Mouse (Mus musculus) limb, embryonic 11.5 days (tissue): Measurements from ENCODE around the gene Fbxw21. TPM values are rescaled to one million over a fixed set of nuclear protein-coding genes. Genes with fewer than 3 reads are reported as not detected.

ENCODE experiments used
- ATAC-seq: fragments of 200-750 bp; cut with Nextera tagmentation; 2 replicates; pipeline ENCODE4 v1.8.0; 2017; ENCODE audit warnings: low read depth; ENCODE audit not compliant: insufficient number of reproducible peaks, low FRiP score, low TSS enrichment
- DNase-seq: peaks from one replicate; pipeline ENCODE4 v3.0.0-alpha.2; 2015; ENCODE audit warnings: low spot score
- H3K27ac ChIP-seq: fragments of 300-500 bp; sonication (generic); replicated peaks from 2 replicates; pipeline ENCODE4 v1.5.1; 2014; ENCODE audit warnings: low read depth, mild to moderate bottlenecking, low read length
- H3K27me3 ChIP-seq: fragments of 300-500 bp; sonication (generic); 2 replicates; pipeline ENCODE4 v1.6.1; 2014; ENCODE audit warnings: mild to moderate bottlenecking, low read length, mixed read lengths; ENCODE audit not compliant: control insufficient read depth, insufficient read depth
- H3K36me3 ChIP-seq: fragments of 300-500 bp; sonication (generic); 2 replicates; pipeline ENCODE4 v1.6.1; 2014; ENCODE audit warnings: mild to moderate bottlenecking, low read length, moderate library complexity, mixed read lengths; ENCODE audit not compliant: control insufficient read depth, insufficient read depth
- H3K4me1 ChIP-seq: fragments of 300-500 bp; sonication (generic); 2 replicates; pipeline ENCODE4 v1.6.1; 2014; ENCODE audit warnings: low read length, mixed read lengths; ENCODE audit not compliant: control insufficient read depth, insufficient read depth
- H3K4me2 ChIP-seq: fragments of 300-500 bp; sonication (generic); 2 replicates; pipeline ENCODE4 v1.6.1; 2014; ENCODE audit warnings: low read depth, mild to moderate bottlenecking, moderate library complexity; ENCODE audit not compliant: severe bottlenecking
- H3K4me3 ChIP-seq: fragments of 300-500 bp; sonication (generic); 2 replicates; pipeline ENCODE4 v1.5.1; 2014; ENCODE audit warnings: low read depth, low read length
- H3K9ac ChIP-seq: fragments of 300-500 bp; sonication (generic); 2 replicates; pipeline ENCODE4 v1.6.1; 2014; ENCODE audit warnings: mild to moderate bottlenecking, low read length
- H3K9me3 ChIP-seq: fragments of 300-500 bp; sonication (generic); 2 replicates; pipeline ENCODE4 v1.6.1; 2016; ENCODE audit warnings: low read length; ENCODE audit not compliant: control insufficient read depth
- WGBS: fragments of 180-500 bp; shearing (Covaris S2); extraction: QIAGEN DNeasy Blood & Tissue Kit; methylation state at CpG from one replicate; pipeline ENCODE4 v1.1.7; 2014; 5-methylcytosine and 5-hydroxymethylcytosine counted together
- polyA plus RNA-seq: library from polyadenylated mRNA; unstranded; fragments of >200 nt; fragmentation: Nextera tagmentation; extraction: Ambion mirVana; gene quantifications from 2 replicates; pipeline ENCODE4 v1.2.1, GENCODE M21; 2014

Gene Fbxw21
- polyA plus RNA-seq, 1 experiment from 2014 or later, result not detected

GRCm38 (mm10) chr9:109107341-109107740, 54.5 kb downstream of the Fbxw21 start:
- Histone ChIP-seq H3K4me2 (no peak overlapping the region), H3K27me3 (no peaks in the 10 kb centered on the region), H3K9me3 (no peaks in the 10 kb centered on the region), H3K4me3 (no peak overlapping the region), H3K9ac (no peak overlapping the region), H3K36me3 (peaks cover 52% of the 10 kb centered on the region), H3K27ac (no peak overlapping the region), H3K4me1 (peaks cover 8% of the 10 kb centered on the region; the same call in 1 of the 2 replicates)
- DNase-seq (no peak), ATAC-seq (peak; percentile 32; the same call in 1 of the 2 replicates)
- 46% methylated on average over 3 of the region's 6 CpGs for WGBS

- Histone ChIP-seq H3K4me3 (no peak overlapping the region), H3K4me1 (peaks cover 8% of the 10 kb centered on the region; the same call in 1 of the 2 replicates), H3K36me3 (peaks cover 40% of the 10 kb centered on the region), H3K27me3 (no peaks in the 10 kb centered on the region), H3K4me2 (no peak overlapping the region), H3K9ac (peak overlapping the region; percentile 22; the same call in 1 of the 2 replicates), H3K27ac (no peak overlapping the region), H3K9me3 (no peaks in the 10 kb centered on the region)
- ATAC-seq, result no peak
- DNase-seq, result no peak
- WGBS, result 92% methylated on average over 12 of the region's 12 CpGs
These were observed 56.2 kb downstream of the Fbxw21 start for GRCm38 (mm10) chr9:109105648-109106047.

- no peak overlapping the region for H3K4me2 ChIP-seq
- H3K4me3 ChIP-seq, result no peak overlapping the region
- H3K27me3 ChIP-seq, result no peaks in the 10 kb centered on the region
- ATAC-seq (no peak), DNase-seq (no peak)
- H3K27ac ChIP-seq, result no peak overlapping the region
- peaks cover 35% of the 10 kb centered on the region for H3K36me3 ChIP-seq
- no peak overlapping the region for H3K9ac ChIP-seq
- peaks cover 8% of the 10 kb centered on the region; the same call in 1 of the 2 replicates for H3K4me1 ChIP-seq
- WGBS, result 88% methylated on average over 12 of the region's 12 CpGs
- H3K9me3 ChIP-seq, result no peaks in the 10 kb centered on the region
These were observed 56.8 kb downstream of the Fbxw21 start for GRCm38 (mm10) chr9:109105011-109105410.

- DNase-seq (no peak), ATAC-seq (no peak)
- no peak overlapping the region for H3K9ac ChIP-seq
- no peak overlapping the region for H3K27ac ChIP-seq
- H3K27me3 ChIP-seq, result no peaks in the 10 kb centered on the region
- H3K4me1 ChIP-seq, result peaks cover 11% of the 10 kb centered on the region; the same call in 1 of the 2 replicates
- H3K4me3 ChIP-seq, result no peak overlapping the region
- peaks cover 28% of the 10 kb centered on the region for H3K36me3 ChIP-seq
- H3K4me2 ChIP-seq, result no peak overlapping the region
- 93% methylated on average over 9 of the region's 9 CpGs for WGBS
- no peaks in the 10 kb centered on the region for H3K9me3 ChIP-seq
These were observed 57.8 kb downstream of the Fbxw21 start for GRCm38 (mm10) chr9:109104083-109104482.

- ATAC-seq (no peak), DNase-seq (no peak)
- H3K27me3 ChIP-seq, result no peaks in the 10 kb centered on the region
- H3K4me2 ChIP-seq, result no peak overlapping the region
- 84% methylated on average over 7 of the region's 7 CpGs for WGBS
- H3K4me3 ChIP-seq, result no peak overlapping the region
- no peak overlapping the region for H3K9ac ChIP-seq
- peaks cover 24% of the 10 kb centered on the region for H3K36me3 ChIP-seq
- H3K4me1 ChIP-seq, result peaks cover 19% of the 10 kb centered on the region
- H3K27ac ChIP-seq, result no peak overlapping the region
- H3K9me3 ChIP-seq, result no peaks in the 10 kb centered on the region
These were observed 58.6 kb downstream of the Fbxw21 start for GRCm38 (mm10) chr9:109103250-109103649.

GRCm38 (mm10) chr9:109102541-109102940, 59.3 kb downstream of the Fbxw21 start:
- Histone ChIP-seq H3K9ac (no peak overlapping the region), H3K4me3 (no peak overlapping the region), H3K27ac (no peak overlapping the region), H3K4me1 (peaks cover 24% of the 10 kb centered on the region), H3K36me3 (peaks cover 24% of the 10 kb centered on the region), H3K27me3 (no peaks in the 10 kb centered on the region), H3K4me2 (no peak overlapping the region), H3K9me3 (no peaks in the 10 kb centered on the region)
- ATAC-seq (no peak), DNase-seq (no peak)
- WGBS, result 95% methylated on average over 3 of the region's 3 CpGs

GRCm38 (mm10) chr9:109101933-109102445, 59.9 kb downstream of the Fbxw21 start:
- Histone ChIP-seq H3K4me2 (no peak overlapping the region), H3K9ac (no peak overlapping the region), H3K36me3 (peaks cover 24% of the 10 kb centered on the region), H3K27ac (no peak overlapping the region), H3K27me3 (no peaks in the 10 kb centered on the region), H3K4me3 (no peak overlapping the region), H3K9me3 (no peaks in the 10 kb centered on the region), H3K4me1 (peaks cover 29% of the 10 kb centered on the region)
- DNase-seq (no peak), ATAC-seq (no peak)
- WGBS, result 91% methylated on average over 5 of the region's 5 CpGs

- H3K27me3 ChIP-seq, result no peaks in the 10 kb centered on the region
- H3K9me3 ChIP-seq, result no peaks in the 10 kb centered on the region
- H3K27ac ChIP-seq, result no peak overlapping the region
- no peak overlapping the region for H3K9ac ChIP-seq
- peaks cover 25% of the 10 kb centered on the region for H3K4me1 ChIP-seq
- no peak overlapping the region for H3K4me2 ChIP-seq
- ATAC-seq, result no peak
- H3K4me3 ChIP-seq, result no peak overlapping the region
- H3K36me3 ChIP-seq, result peaks cover 11% of the 10 kb centered on the region
- DNase-seq, result no peak
- 93% methylated on average over 20 of the region's 20 CpGs for WGBS
These were observed 61.4 kb downstream of the Fbxw21 start for GRCm38 (mm10) chr9:109100307-109100928.
